Mouse (Mus musculus) T-helper 17 cell (primary cell): ENCODE results near the gene Mbtps1.

Experiments used
- in situ Hi-C, 2 experiments: fragments of 300-600 bp; cut with MboI, MseI; formaldehyde crosslinking; loops; 1 replicate in 1 of 2; 2 replicates in 1 of 2; pipeline ENCODE4 v1.15.1; 2025; ENCODE audit warnings: high pct_unique_total_duplicates in 2 of 2

Mbtps1 gene

GRCm38 (mm10) chr8:119506106-119506505 lies 52.4 kb downstream of the Mbtps1 start:
- in situ Hi-C loops = no loop called here

GRCm38 (mm10) chr8:119505488-119505887 lies 53.0 kb downstream of the Mbtps1 start:
- in situ Hi-C loops = no loop called here

- in situ Hi-C loops = no loop called here
Measured at GRCm38 (mm10) chr8:119503191-119503767, 55.3 kb downstream of the Mbtps1 start.

- in situ Hi-C loops = no loop called here
Measured at GRCm38 (mm10) chr8:119502111-119502510, 56.4 kb downstream of the Mbtps1 start.

GRCm38 (mm10) chr8:119501598-119501997 lies 56.9 kb downstream of the Mbtps1 start, which contains the start of gene Slc38a8:
Gene Slc38a8 (minus strand): TSS chr8:119501698.
- in situ Hi-C loops = no loop called here

- in situ Hi-C loops = loop anchor here in 1 of 2 experiments (5.0 kb wide), 1 partner anchor 88 kb away; no protein-coding TSS in a partner anchor
Measured at GRCm38 (mm10) chr8:119499836-119500235, 58.7 kb downstream of the Mbtps1 start.

- in situ Hi-C loops = loop anchor here in 1 of 2 experiments (5.0 kb wide), 1 partner anchor 85 kb away; no protein-coding TSS in a partner anchor
Measured at GRCm38 (mm10) chr8:119496848-119497247, 61.7 kb downstream of the Mbtps1 start.

- in situ Hi-C loops = no loop called here
Measured at GRCm38 (mm10) chr8:119487093-119487492, 71.4 kb downstream of the Mbtps1 start.

- in situ Hi-C loops = no loop called here
Measured at GRCm38 (mm10) chr8:119484145-119484896, 74.2 kb downstream of the Mbtps1 start.

- in situ Hi-C loops = loop anchor here in 1 of 2 experiments (10.0 kb wide), 1 partner anchor 1054 kb away; no protein-coding TSS in a partner anchor
Measured at GRCm38 (mm10) chr8:119478684-119479083, 79.9 kb downstream of the Mbtps1 start.

- in situ Hi-C loops = no loop called here
Measured at GRCm38 (mm10) chr8:119468091-119468490, 90.4 kb downstream of the Mbtps1 start.

- in situ Hi-C loops = no loop called here
Measured at GRCm38 (mm10) chr8:119466794-119467193, 91.7 kb downstream of the Mbtps1 start.

- in situ Hi-C loops = no loop called here
Measured at GRCm38 (mm10) chr8:119466105-119466504, 92.4 kb downstream of the Mbtps1 start.

- in situ Hi-C loops = no loop called here
Measured at GRCm38 (mm10) chr8:119463709-119464108, 94.8 kb downstream of the Mbtps1 start.

GRCm38 (mm10) chr8:119461356-119461755 lies 97.2 kb downstream of the Mbtps1 start:
- in situ Hi-C loops = no loop called here

GRCm38 (mm10) chr8:119459724-119460123 lies 98.8 kb downstream of the Mbtps1 start:
- in situ Hi-C loops = no loop called here
